Mouse (Mus musculus) retina, postnatal 7 days (tissue): ENCODE results near the gene Papss1.
"Not testable (repeated sequence)": the region's sequence is repeated elsewhere in the genome, so short reads cannot be mapped to it uniquely, and the experiment has no call there.

ENCODE experiments used
- DNase-seq: peaks from one replicate; pipeline ENCODE4 v3.0.0-alpha.2; 2012; ENCODE audit warnings: low read depth, low spot score

The Papss1 gene

GRCm38 (mm10) chr3:131564430-131565256 lies at the start of gene Papss1:
TSS of gene Papss1 (plus strand) at chr3:131564768.
- DNase-seq = peak; percentile 100

DNA sequence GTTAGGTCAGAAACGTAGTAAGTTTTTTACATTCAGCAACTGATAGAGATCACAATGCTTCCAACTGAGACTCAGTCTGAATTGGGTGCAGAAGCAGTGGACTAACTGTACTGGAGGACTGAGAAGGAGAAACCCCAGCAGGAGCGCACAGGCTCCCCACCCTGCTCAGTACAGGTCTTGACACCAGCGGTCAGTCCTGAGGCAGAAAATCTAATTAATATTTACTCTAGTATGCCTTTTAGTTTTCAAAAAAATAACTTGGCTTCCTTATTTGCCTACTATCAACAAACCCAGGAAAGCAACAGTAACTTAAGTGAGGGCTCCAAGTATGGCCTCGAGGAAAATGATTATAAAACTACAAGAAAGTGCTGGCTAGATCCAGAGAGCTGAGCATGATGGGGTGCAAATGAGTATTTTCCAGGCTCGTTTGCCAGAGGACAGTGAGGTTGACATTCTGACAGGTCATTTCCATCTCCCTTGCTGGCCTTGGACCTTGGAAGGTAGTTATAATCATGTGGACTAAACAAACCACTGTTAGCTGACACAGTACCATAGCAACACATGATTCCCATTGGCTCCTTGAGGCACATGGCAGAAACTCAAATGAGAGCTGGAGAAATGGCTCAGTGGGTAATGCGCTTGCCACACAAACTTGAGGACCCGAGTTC lies 48.1 kb upstream of the Papss1 start:
- DNase-seq = no peak

GRCm38 (mm10) chr3:131517756-131518155 lies 46.8 kb upstream of the Papss1 start:
- no peak for DNase-seq

DNA sequence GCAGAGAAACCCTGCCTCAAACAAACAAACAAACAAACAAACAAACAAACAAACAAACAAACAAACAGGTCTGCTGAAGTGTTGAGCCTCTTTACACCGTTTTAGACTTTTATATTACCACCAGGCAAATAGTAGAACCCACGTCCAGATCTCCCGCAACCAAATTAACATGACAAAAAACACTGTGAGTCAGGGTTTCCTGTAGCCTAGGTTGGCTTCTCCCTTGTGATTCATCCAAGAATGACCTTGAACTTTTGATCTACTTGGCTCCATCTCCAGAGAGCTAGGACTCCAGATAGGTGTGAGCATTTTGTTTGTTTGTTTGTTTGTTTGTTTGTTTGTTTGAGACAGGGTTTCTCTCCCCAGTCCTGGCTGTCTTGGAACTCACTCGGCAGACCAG lies 43.4 kb upstream of the Papss1 start:
- no peak for DNase-seq

GRCm38 (mm10) chr3:131522243-131522642 lies 42.3 kb upstream of the Papss1 start:
- DNase-seq = no peak

- no peak for DNase-seq
These were observed 40.8 kb upstream of the Papss1 start for GRCm38 (mm10) chr3:131523749-131524148.

- DNase-seq = no peak
These were observed 40.4 kb upstream of the Papss1 start for GRCm38 (mm10) chr3:131524210-131524609.

- peak; percentile 2 for DNase-seq
These were observed 39.8 kb upstream of the Papss1 start for GRCm38 (mm10) chr3:131524779-131525178.

GRCm38 (mm10) chr3:131525229-131525628 lies 39.3 kb upstream of the Papss1 start:
- DNase-seq = no peak

DNA sequence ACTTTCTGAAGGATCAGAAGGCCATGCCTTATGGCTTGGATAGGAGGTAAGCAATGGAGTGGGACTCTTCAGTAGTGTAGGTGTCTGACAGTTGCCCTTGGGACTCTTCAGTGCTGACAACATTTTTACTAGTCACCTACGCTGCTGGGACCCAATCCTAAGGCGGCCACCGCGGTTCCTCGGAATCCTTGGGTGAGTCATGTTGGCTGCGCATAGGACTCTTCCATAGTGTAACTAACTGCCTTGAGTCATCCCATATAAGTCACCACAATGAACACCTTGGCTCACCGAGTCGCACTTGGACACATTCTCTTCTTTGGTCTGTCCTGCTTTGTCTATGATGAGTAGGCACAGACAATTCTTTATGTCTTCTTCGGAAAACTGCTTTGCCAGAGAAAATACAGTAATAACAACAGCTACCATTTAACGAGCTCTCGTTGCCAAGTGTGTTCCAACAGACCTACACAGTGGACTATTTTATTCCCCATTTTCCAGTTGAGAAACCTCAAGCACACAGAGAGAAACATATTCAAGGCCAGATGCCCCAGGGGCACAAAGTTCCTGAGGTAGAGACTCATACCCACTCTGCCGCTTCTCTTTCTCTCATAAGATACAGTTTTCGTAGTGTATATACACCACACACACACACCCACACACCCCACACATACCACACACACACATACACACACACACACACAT lies 23.2 kb upstream of the Papss1 start:
- no peak for DNase-seq

GRCm38 (mm10) chr3:131547562-131547961 lies 17.0 kb upstream of the Papss1 start:
- not testable (repeated sequence) for DNase-seq

DNA sequence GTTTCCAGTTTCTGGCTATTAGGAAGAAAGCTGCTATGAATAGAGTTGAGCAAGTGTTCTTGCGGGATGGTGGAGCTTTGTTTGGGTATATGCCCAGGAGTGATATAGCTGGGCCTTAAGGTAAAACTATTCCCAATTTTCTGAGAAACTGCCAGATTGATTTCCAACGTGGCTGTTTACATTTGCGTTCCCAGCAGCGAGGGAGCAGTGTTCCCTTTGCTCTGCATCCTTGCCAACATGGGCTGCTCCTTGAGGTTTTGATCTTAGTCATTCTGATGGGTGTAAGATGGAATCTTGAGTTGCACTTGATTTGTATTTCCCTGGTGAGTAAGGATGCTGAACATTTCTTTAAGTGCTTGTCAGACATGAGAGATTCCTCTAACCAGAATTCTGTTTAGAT lies 14.5 kb upstream of the Papss1 start:
- DNase-seq = no peak

DNA sequence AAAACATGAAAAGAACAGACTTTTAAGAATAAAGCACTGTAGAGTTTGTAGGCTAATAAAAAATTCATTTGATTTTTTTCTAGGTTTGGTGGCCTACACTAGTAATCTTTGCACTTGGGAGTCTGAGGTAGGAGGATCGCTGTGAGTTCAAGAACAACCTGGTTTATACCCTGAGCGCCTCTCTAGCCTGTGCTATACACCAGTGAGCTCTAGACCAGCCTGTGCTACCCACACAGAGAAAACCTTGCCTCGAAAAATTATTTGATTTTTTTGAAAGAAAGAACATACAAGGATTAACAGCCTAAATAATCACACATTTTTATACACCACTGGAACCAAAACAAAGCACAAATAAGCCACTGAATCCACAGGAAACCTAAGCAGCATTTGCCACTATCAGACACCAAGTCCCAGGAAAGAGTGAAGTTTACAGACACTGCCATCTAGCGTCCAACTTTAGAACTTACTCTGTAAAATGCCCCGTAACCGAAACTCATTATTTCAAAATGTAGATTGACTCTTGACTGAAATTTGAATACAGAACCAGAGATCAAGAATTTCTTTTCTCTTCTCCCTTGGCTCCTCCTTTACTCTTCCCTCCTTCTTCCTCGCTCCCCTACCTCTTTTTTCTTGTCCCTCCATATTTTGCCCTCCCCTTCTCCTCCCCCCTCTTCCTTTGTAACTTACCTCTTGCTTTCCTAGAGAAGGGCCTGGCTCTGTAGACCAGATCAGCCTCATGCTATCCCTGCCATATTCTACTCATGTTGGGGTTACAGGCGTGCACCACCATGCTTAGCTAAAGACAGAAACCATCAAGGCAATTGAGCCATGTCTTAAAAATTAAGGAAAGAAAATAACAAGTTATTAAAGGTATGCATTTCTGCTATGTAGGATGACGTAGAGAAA lies 12.0 kb upstream of the Papss1 start:
- peak; percentile 47 for DNase-seq

- no peak for DNase-seq
These were observed 8.8 kb upstream of the Papss1 start for GRCm38 (mm10) chr3:131555771-131556170.

DNA sequence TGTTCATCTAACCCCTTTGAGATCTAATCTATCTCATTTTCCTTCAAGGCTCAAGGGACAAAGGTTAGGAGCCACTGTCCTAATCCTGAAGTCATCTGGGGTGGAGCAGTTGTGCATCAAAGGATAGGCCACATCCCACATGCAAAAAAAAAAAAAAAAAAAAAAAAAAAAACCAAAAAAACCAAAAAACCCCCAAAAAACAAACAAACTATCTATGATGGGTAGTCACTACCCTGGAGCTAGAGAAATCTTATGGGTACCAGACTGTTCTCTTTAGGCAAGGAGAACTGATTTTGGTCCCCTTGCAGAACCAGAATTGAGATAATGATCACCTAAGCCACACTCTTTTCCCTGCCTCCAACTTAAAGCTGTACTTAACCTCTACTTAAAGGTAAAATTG lies 3.0 kb upstream of the Papss1 start:
- no peak for DNase-seq

DNA sequence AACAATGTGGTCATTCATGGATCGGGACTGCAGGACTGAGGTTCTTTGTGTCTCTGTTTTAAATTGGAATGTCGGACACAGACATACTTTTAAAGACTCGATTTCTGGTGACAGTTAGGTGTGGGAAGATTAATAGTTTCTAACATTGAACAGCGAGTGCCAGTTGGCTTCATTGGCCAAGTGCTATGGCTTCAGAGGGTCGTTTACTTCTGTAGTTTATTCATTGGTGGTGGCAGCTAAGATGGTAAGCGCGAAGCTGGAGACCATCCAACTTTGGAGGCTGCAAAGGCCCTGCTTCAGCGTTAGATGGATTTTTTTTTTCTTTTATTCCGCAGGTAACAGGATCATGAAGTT lies 666 bp downstream of the Papss1 start:
- DNase-seq = peak; percentile 6

- DNase-seq = no peak
These were observed 1.7 kb downstream of the Papss1 start for GRCm38 (mm10) chr3:131566281-131566680.

GRCm38 (mm10) chr3:131570506-131570905 lies 5.9 kb downstream of the Papss1 start:
- DNase-seq = no peak

DNA sequence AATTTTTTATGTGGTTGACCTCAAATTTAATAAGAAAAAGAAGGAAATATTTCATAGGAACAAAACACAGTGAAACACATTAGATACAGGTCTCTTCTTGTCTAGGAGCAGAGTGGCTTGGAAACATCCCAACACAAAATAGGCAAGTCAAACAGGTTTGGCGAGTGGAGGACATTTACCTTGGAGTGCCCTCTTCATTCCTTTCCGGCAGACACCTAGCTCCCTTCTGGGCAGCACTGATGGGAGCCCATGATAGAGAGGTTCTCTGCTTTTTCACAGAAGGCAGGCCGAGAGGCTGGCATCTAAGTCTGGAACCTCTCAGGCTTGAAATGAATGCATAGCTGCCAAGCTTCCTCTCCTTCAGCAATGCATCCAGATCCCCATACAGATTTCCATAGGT lies 9.0 kb downstream of the Papss1 start:
- no peak for DNase-seq

DNA sequence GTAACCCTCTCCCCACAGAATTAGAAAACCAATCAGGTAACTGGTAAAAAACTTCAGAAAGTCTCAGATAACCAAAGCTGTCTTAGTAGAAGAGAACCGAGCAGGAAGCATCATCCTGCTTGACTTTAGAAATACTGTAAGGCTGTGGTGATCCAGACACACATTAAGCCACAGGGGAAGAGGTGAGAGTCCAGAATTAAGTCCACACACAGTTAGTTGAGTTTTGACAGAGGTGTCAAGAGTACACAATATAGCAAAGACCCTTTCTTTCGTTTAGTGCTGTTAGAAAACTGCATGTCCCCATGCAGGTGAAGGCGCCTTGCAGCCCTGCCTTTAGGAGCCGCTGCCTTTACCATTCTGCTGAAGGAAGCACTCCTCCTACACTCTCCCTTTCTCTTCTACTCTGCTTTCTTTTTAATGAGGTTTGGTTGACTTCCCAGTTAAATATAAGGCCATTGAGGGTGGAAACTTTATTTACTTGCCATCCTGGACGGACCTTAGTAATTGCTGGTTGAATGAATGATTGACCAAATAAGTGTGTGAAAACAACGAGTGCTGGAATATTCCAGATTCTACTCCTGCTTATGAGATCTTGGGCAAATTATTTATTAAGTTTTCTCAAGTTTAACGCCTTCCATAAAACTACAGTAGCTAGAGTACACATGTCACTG lies 14.0 kb downstream of the Papss1 start:
- no peak for DNase-seq

DNA sequence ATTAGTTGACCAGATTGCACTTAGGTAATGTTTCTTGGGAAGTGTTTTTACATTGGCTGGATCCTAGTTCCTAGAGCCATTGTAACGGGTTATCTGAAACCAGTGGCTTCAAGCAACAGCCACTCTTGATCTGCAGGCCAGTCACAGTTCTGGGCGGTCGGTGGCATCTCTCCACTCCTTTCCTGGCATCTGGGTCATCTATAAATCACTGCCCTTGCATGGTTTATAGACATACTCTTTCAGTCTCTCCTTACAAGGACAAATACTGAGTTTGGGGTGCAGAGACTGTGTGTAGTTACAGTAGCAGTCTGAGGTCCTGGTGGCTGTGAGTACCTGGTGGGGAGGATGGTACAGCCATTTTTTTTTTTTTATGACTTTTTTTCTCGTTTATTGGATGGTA lies 15.5 kb downstream of the Papss1 start:
- DNase-seq = no peak
